In genomic region chr4:35225734-35226495, GRCm38 (mm10) we compare ENCODE assay signal across 8 mouse cellular contexts. TPM values are rescaled to one million over a fixed set of nuclear protein-coding genes. Genes with fewer than 3 reads are reported as not detected.
A peak's percentile ranks its signal among the peaks of the same experiment; 100 is the strongest.
DNase-seq lines count a peak whose midpoint lies in the region; ATAC-seq lines count a peak whose summit lies in the region.

TSS of gene C9orf72 (minus strand) at chr4:35226175.

- peak; percentile 93 for DNase-seq in R1 (ENCODE audit: low read depth, low spot score)
- DNase-seq in cerebellum, postnatal 25 days: peak; percentile 97 to 98
- DNase-seq in frontal cortex, postnatal 25 days (ENCODE audit: low spot score in 2 of 2): peak; percentile 94 to 96
- peak; percentile 96 for DNase-seq in hindbrain, embryonic 14.5 days (ENCODE audit: low spot score)
- DNase-seq in layer of hippocampus, postnatal 36 days: peak; percentile 95 to 96
- DNase-seq in lung, postnatal 36 days: peak; percentile 98
- peak; percentile 98 for DNase-seq in retina, postnatal 1 day
- DNase-seq in urinary bladder, adult 18-20 months (ENCODE audit: low spot score in 2 of 2): peak; percentile 91 to 95

- WGBS in hindbrain, embryonic 14.5 days: under 1% methylated on average over 51 of the region's 51 CpGs

- peak within 1 kb of the TSS; percentile 83 for H3K4me3 ChIP-seq in hindbrain, embryonic 14.5 days (replicated peaks; ENCODE audit: low read length)

- H3K27ac ChIP-seq in hindbrain, embryonic 14.5 days: peak within 1 kb of the TSS; percentile 88

- H3K27me3 ChIP-seq in hindbrain, embryonic 14.5 days (ENCODE audit: control insufficient read depth, insufficient read depth, low read length): no peaks in the 10 kb centered on the region

- ATAC-seq in hindbrain, embryonic 14.5 days (ENCODE audit: low FRiP score): peak; percentile 98

- H3K4me2 ChIP-seq in hindbrain, embryonic 14.5 days (replicated peaks): peak within 1 kb of the TSS; percentile 75

- peaks cover 6% of the 10 kb centered on the region; the same call in 1 of the 2 replicates for H3K4me1 ChIP-seq in hindbrain, embryonic 14.5 days (replicated peaks; ENCODE audit: control insufficient read depth, insufficient read depth, low read length)

- no peaks in the 10 kb centered on the region for H3K9me3 ChIP-seq in hindbrain, embryonic 14.5 days (ENCODE audit: control insufficient read depth, low read length)

- peak within 1 kb of the TSS; percentile 84 for H3K9ac ChIP-seq in hindbrain, embryonic 14.5 days

- no peaks in the 10 kb centered on the region for H3K36me3 ChIP-seq in hindbrain, embryonic 14.5 days (replicated peaks; ENCODE audit: control insufficient read depth, insufficient read depth)

RNA-seq across cellular contexts. Expression of gene C9orf72, which starts in this region (rescaled TPM):
- 49.6 and 51.6 TPM in 2 replicates for polyA plus RNA-seq in hindbrain, embryonic 14.5 days (2014; fragmentation: Nextera tagmentation; extraction: Ambion mirVana)
- 10 to 100 TPM; 25.9 to 27.5 TPM for total RNA-seq in layer of hippocampus, postnatal 36 days (2021)

Comparison
In these comparisons a context has a peak if more than half of its experiments do, and no peak if none do; other contexts are left out.
1. Peak in every context shown above with its lines: DNase-seq, ATAC-seq, H3K4me3 ChIP-seq and H3K27ac ChIP-seq.